Mouse (Mus musculus) brown adipose tissue, adult 24 weeks (tissue): ENCODE data around the gene Mapk8ip1. TPM values are rescaled to one million over a fixed set of nuclear protein-coding genes. Genes with fewer than 3 reads are reported as not detected.

Experiments used
- H3K27ac ChIP-seq: fragments of 200-500 bp; replicated peaks from 2 replicates; pipeline ENCODE4 v1.5.1; 2012; ENCODE audit warnings: low read depth, mild to moderate bottlenecking, low read length
- H3K4me1 ChIP-seq: fragments of 200-500 bp; 2 replicates; pipeline ENCODE4 v1.6.1; 2012; ENCODE audit warnings: low read length, mixed read lengths; ENCODE audit not compliant: control insufficient read depth, insufficient read depth, insufficient read length
- H3K4me3 ChIP-seq: fragments of 200-500 bp; 2 replicates; pipeline ENCODE4 v1.5.1; 2012; ENCODE audit warnings: low read depth, mild to moderate bottlenecking, low read length, moderate library complexity; ENCODE audit not compliant: insufficient read depth
- polyA plus RNA-seq: library from polyadenylated mRNA; stranded (reverse); fragments of >200 nt; gene quantifications from 2 replicates; pipeline ENCODE4 v1.2.4, GENCODE M21; 2012; ENCODE audit not compliant: missing spikeins, insufficient read depth, insufficient read length

Gene Mapk8ip1
- polyA plus RNA-seq, 1 experiment, result 9.6 TPM

DNA sequence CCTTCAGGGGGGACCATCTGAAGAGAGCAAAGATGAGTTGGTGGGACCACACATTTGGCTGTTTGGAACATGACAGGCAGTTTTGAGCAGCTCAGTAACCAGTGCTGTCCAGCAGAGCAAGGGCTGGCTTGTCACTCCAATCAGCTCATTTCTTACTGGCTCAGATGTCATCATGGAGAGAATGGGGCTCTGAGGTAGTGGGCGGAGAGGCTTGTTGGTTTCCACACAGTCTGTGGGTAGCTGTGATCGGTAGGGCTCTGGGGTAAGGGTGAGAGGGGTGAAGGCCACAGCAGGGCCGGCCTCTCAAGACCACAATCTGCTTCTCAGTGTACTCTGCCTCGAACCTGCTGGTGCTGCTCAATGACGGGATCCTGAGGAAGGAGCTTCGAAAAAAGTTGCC is 24.8 kb downstream of the Mapk8ip1 start:
- Histone ChIP-seq H3K27ac (peak overlapping the region; percentile 78), H3K4me3 (peak overlapping the region; percentile 78), H3K4me1 (peaks cover 13% of the 10 kb centered on the region)

- peaks cover 13% of the 10 kb centered on the region for H3K4me1 ChIP-seq
- H3K4me3 ChIP-seq, result peak overlapping the region; percentile 78
- H3K27ac ChIP-seq, result peak overlapping the region; percentile 78
Measured at GRCm38 (mm10) chr2:92375788-92376187, 25.3 kb downstream of the Mapk8ip1 start.

- Histone ChIP-seq H3K4me1 (peaks cover 13% of the 10 kb centered on the region), H3K27ac (peak overlapping the region; percentile 79), H3K4me3 (peak overlapping the region; percentile 78)
Measured at GRCm38 (mm10) chr2:92375099-92375623, 25.9 kb downstream of the Mapk8ip1 start.

GRCm38 (mm10) chr2:92374514-92374913 is 26.5 kb downstream of the Mapk8ip1 start, which contains the start of the genes Pex16 and Large2:
TSS of gene Pex16 (plus strand) at chr2:92374676.
TSS of gene Large2 (minus strand) at chr2:92374869.
- peak within 1 kb of the TSS; percentile 79 for H3K27ac ChIP-seq
- H3K4me1 ChIP-seq, result peaks cover 13% of the 10 kb centered on the region
- peak within 1 kb of the TSS; percentile 78 for H3K4me3 ChIP-seq

- peak overlapping the region; percentile 2; the same call in 1 of the 2 replicates for H3K4me3 ChIP-seq
- H3K27ac ChIP-seq, result peak overlapping the region; percentile 22
- peaks cover 13% of the 10 kb centered on the region for H3K4me1 ChIP-seq
Measured at GRCm38 (mm10) chr2:92373437-92373813, 27.6 kb downstream of the Mapk8ip1 start.

DNA sequence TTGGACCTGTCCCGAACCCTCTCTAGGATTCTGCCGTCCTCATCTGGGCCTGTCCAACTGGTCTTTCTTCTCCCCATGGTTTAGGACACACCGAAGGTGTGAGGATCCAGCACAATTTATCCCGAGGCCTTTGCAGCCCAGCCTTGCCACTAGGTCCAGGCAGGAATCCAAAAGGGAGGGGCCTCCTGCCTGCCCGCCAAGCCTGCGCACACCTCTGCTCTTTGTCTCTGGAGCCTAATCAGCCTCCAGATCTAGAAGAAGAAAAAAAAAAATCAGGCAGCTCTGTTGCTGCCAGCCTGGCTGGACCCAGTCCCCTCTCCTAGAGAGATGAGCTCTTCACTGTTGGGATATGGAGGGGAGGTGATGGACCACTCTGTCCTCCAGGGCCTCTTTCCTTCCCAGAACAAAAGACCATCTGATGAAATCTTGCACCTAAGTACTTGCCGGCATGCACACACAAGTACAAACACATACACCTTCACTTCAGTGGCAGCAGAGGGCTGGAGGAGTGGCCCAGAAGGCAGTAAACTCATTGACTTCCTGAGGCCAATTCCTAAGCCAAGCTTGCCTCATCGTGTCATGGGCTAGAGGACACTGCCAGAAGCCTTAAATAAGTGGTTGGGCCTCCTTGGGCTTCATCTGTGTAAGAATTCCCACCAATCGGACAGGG is 28.2 kb downstream of the Mapk8ip1 start:
- H3K27ac ChIP-seq, result peak overlapping the region; percentile 22
- H3K4me1 ChIP-seq, result peaks cover 13% of the 10 kb centered on the region
- no peak overlapping the region for H3K4me3 ChIP-seq

GRCm38 (mm10) chr2:92371971-92372690 is 28.9 kb downstream of the Mapk8ip1 start:
- Histone ChIP-seq H3K4me3 (no peak overlapping the region), H3K27ac (no peak overlapping the region)

DNA sequence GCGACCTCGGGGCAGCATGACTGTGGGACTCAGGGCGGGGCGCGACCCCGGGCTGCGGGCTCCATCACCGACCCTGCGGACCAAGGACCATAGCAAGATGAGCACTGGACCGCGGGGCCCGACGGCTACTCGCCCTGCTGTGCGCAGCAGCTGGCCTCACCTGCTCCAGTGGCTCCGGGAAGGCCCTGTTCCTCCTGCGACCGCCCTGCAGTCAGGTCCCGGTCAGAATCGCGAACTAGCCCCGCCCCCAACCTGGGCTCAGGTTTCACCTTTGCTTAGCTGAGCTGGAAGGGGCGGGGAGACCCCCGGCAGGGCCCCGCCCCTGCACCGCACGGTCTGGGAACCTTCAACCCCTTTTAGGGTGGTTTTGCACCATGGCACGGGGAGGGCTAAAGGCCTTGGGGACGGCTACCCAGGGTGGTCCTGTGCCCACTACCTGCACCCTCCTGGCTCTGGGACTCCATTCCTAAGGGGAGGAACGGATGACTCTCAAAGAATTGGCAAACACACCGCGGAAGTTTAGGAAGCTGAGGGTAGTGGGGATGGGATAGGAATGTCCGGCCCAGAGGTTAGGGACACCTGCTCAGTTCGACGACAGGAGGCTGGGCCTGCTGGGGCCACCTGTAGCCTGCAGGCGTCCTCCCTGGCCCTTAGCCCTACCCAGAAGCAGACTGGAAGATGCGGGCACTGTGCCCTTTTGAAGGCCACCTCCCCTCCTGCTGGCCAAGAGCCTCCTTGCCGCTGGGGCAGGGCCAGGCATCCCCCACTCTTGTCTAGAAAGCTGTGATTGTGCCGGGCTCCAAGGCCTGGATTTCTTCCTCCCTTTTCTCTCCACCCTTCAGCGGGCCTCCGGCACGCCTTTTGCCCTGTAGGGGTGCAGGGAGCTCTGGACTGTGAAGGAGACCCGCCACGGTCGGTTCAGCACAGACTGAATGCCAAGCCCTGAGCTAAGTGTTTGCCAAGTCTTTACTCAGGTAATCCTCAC is 29.9 kb downstream of the Mapk8ip1 start:
- Histone ChIP-seq H3K4me1 (peaks cover 13% of the 10 kb centered on the region), H3K4me3 (peak overlapping the region; percentile 25; the same call in 1 of the 2 replicates), H3K27ac (no peak overlapping the region)

More at GRCm38 (mm10) chr2:92371971-92372690, 28.9 kb downstream of the Mapk8ip1 start:
- H3K4me1 ChIP-seq, result peaks cover 13% of the 10 kb centered on the region

DNA sequence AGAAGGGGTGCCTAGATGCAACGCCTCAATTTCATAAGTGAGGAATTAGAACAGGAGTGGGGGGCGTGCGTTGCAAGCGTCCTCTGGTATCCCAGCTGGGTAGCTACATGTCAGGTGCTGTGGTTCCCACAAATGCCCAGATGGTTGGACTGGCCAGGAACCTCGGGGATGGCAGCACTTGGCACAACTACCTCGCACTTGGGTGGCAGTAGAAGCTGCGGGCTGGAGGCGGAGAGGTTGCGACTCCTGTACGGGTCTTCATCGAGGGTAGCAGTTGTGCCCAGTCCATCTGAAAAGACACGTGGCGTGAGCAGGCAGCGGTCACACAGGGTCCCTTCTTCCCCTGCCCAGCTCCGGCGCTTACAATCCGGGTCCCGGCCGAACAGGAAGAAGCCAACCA is 30.7 kb downstream of the Mapk8ip1 start:
- Histone ChIP-seq H3K4me1 (peaks cover 13% of the 10 kb centered on the region), H3K27ac (no peak overlapping the region), H3K4me3 (peak overlapping the region; percentile 25; the same call in 1 of the 2 replicates)

GRCm38 (mm10) chr2:92367383-92368029 is 33.6 kb downstream of the Mapk8ip1 start:
- no peak overlapping the region for H3K27ac ChIP-seq
- peaks cover 4% of the 10 kb centered on the region for H3K4me1 ChIP-seq
- H3K4me3 ChIP-seq, result no peak overlapping the region

DNA sequence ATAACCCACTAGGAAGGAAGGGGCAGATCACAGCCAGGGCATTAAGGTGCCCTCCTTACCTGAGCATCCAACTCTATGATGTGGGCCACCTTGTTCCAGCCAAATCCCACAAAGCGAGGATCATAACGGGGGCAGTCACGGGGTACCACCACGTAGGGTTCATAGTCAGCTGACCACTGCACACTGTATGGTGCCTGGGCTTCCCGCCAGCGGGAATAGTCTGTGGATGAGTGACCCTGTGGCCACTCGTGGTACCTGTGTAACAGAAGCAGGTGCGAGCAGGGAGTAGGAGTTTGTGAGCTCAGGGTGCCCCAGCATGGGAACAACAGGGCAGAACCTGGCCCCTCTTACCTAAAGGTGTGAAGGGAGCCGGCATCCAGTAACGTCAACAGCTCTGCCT is 35.5 kb downstream of the Mapk8ip1 start:
- H3K4me3 ChIP-seq, result no peak overlapping the region
- no peak overlapping the region for H3K27ac ChIP-seq
- H3K4me1 ChIP-seq, result no peaks in the 10 kb centered on the region

DNA sequence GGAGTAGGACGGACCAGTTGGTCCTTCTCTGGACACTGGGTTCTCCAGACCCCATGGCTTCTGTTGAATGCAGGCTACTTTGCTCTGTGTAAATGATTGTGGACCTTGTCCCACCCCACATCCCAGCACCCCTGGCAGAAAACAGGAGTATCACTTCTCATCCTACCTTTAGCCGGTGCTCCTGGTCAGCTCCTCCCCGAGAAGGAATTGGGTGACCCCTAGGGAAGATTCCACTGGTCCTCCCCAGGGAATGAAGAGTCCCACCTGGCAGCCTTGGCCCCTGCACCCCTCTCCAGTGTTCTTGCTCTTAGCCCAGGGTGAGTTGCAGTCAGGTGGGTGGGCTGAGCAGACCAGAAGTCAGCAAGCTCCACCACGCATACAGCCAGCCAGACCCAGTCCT is 37.0 kb downstream of the Mapk8ip1 start:
- Histone ChIP-seq H3K27ac (no peak overlapping the region), H3K4me1 (no peaks in the 10 kb centered on the region), H3K4me3 (no peak overlapping the region)

DNA sequence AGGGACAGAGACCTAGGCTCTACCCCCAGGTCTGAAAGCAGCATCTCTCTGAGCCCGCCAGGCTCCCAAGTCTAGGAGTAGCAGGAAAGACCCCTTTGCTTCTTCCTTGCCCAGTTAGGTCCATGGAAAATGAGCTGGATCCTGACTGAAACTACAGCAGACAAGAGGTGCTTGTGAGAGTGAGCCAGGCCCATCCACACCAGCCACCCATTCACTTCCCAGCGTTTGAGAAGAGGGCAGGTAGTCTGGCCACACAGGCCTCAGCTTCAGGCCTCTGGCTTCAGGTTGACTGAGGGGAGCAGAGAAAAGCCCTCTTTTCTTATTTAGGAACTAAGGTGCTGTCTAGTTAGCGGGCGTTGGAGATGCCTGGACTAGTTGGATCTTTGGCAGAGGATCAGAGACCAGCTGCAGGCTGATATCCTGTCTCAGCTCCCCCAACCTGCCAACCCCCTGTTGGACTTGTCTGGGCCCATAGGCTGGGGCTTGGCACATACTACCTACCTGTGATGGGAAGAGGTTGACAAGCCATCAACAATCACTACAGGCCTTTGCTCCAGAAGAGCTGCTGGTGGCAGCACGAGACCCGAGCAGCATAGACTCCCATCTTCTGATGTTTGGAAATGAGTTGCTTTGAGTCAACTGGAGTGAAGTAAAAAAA is 38.4 kb downstream of the Mapk8ip1 start:
- Histone ChIP-seq H3K4me3 (no peak overlapping the region), H3K27ac (no peak overlapping the region), H3K4me1 (no peaks in the 10 kb centered on the region)

GRCm38 (mm10) chr2:92361795-92362194 is 39.3 kb downstream of the Mapk8ip1 start:
- Histone ChIP-seq H3K27ac (no peak overlapping the region), H3K4me1 (no peaks in the 10 kb centered on the region), H3K4me3 (no peak overlapping the region)
